Mouse (Mus musculus) lung, postnatal 0 days (tissue): ENCODE results near the gene Il17d.

ENCODE experiments used
- CTCF ChIP-seq: IDR thresholded peaks from 2 replicates; pipeline ENCODE4 v1.5.1; 2016; ENCODE audit warnings: antibody characterized with exemption, mild to moderate bottlenecking
- EP300 ChIP-seq: IDR thresholded peaks from 2 replicates; pipeline ENCODE4 v1.6.1; 2016; ENCODE audit warnings: antibody characterized with exemption, mild to moderate bottlenecking, control low read depth

DNA sequence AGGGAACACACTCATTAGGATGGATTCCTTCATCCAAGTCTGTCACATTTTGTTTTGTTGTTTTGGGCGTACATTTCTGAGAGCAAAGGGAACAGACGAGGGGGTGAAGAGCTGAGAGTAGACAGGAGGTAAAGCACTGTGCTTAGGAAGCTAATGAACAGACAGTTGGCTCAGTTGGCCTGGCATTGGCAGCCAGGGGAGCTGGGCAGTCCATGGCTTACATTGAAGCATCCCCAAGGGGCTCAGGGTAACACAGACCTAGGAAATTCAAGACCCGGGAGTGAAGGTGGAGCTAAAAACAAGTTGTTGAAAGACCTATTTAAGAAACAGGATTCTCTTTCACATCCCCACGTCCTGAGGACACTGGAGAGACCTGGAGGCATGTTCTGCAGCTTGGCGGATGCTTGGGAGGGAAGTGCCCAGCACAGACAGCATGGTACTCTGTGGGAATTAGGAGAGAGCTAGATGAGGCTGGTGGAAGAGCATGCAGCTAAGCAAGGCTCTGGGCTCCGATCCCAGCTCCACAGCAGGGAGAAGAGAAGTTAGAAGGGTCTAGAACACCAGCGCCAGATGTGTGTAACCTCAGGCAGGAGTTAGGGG, 31.0 kb downstream of the Il17d start:
- no peak for TF ChIP-seq CTCF
- no peak for TF ChIP-seq EP300
